Mouse (Mus musculus) G1E (cell line): ENCODE measurements at regions not wholly inside any gene's neighbourhood (a gene's known extent, or its start where the extent isn't known, plus 50 kb on each side); places are given as distances from the start of the nearest gene placed in this dataset.

Experiments used
- ATAC-seq: 2 replicates; pipeline ENCODE4 v1.8.0; 2016; ENCODE audit warnings: mild to moderate bottlenecking; ENCODE audit not compliant: insufficient number of reproducible peaks, poor library complexity, low FRiP score, severe bottlenecking; ENCODE audit errors: extremely low read depth
- DNase-seq: peaks from one replicate; pipeline ENCODE4 v3.0.0; 2012; ENCODE audit warnings: low spot score
- H3K27me3 ChIP-seq: 2 replicates; pipeline ENCODE4 v1.6.1; 2012; ENCODE audit warnings: mild to moderate bottlenecking, low read length, inconsistent platforms; ENCODE audit not compliant: insufficient read depth
- H3K36me3 ChIP-seq: replicated peaks from 2 replicates; pipeline ENCODE3; 2012; ENCODE audit warnings: mild to moderate bottlenecking, inconsistent platforms
- H3K4me1 ChIP-seq: 2 replicates; pipeline ENCODE4 v1.6.1; 2012; ENCODE audit warnings: low read depth, low read length, inconsistent platforms, mixed read lengths; ENCODE audit not compliant: insufficient read depth
- H3K4me3 ChIP-seq: 2 replicates; pipeline ENCODE4 v1.5.1; 2012; ENCODE audit warnings: low read depth, mild to moderate bottlenecking, inconsistent platforms, low read length, moderate library complexity, mixed read lengths
- H3K9me3 ChIP-seq: replicated peaks from 2 replicates; pipeline ENCODE4 v1.6.1; 2012; ENCODE audit warnings: inconsistent platforms
- CTCF ChIP-seq: IDR thresholded peaks from 2 replicates; pipeline ENCODE4 v1.5.1; 2012; ENCODE audit warnings: low read depth, low read length, inconsistent platforms, mixed read lengths
- GATA1 ChIP-seq: IDR thresholded peaks from 2 replicates; pipeline ENCODE4 v1.6.1; 2012; ENCODE audit warnings: borderline replicate concordance, low read length, inconsistent platforms, mixed read lengths
- GATA2 ChIP-seq: IDR thresholded peaks from 2 replicates; pipeline ENCODE4 v1.6.1; 2012; ENCODE audit warnings: low read depth, low read length, inconsistent platforms, borderline replicate concordance
- POLR2AphosphoS5 ChIP-seq: IDR thresholded peaks from 2 replicates; pipeline ENCODE4 v1.6.1; 2012; ENCODE audit warnings: low read depth, low read length, inconsistent platforms; ENCODE audit not compliant: insufficient replicate concordance
- TAL1 ChIP-seq: conservative IDR thresholded peaks from 2 replicates; pipeline ENCODE4 v1.6.1; 2012; ENCODE audit warnings: low read depth, low read length, inconsistent platforms, mixed read lengths

- ATAC-seq (no peak), DNase-seq (no peak)
- Histone ChIP-seq H3K4me3 (no peak overlapping the region), H3K9me3 (no peaks in the 10 kb centered on the region), H3K4me1 (no peaks in the 10 kb centered on the region), H3K36me3 (no peaks in the 10 kb centered on the region), H3K27me3 (no peaks in the 10 kb centered on the region)
- TF ChIP-seq CTCF (no peak), GATA2 (no peak)
Measured at GRCm38 (mm10) chr15:60124461-60124860, 108.0 kb upstream of the 4933412E24Rik start.

- Histone ChIP-seq H3K36me3 (no peaks in the 10 kb centered on the region), H3K9me3 (peaks cover 4% of the 10 kb centered on the region), H3K4me3 (no peak overlapping the region), H3K27me3 (no peaks in the 10 kb centered on the region), H3K4me1 (no peaks in the 10 kb centered on the region)
- TF ChIP-seq GATA1 (no peak), POLR2AphosphoS5 (no peak), GATA2 (no peak), CTCF (no peak), TAL1 (no peak)
- DNase-seq (no peak), ATAC-seq (no peak)
Measured at GRCm38 (mm10) chr15:60119926-60120325, 103.5 kb upstream of the 4933412E24Rik start.

- TF ChIP-seq GATA1: no peak
- TF ChIP-seq GATA2: no peak
- no peak for TF ChIP-seq TAL1
- TF ChIP-seq CTCF: no peak
- no peak for TF ChIP-seq POLR2AphosphoS5
- Histone ChIP-seq H3K36me3 (no peaks in the 10 kb centered on the region), H3K4me3 (no peak overlapping the region), H3K4me1 (no peaks in the 10 kb centered on the region), H3K9me3 (no peaks in the 10 kb centered on the region), H3K27me3 (no peaks in the 10 kb centered on the region)
- DNase-seq: no peak
- no peak for ATAC-seq
Measured at GRCm38 (mm10) chr15:60111885-60112284, 95.5 kb upstream of the 4933412E24Rik start.

- no peaks in the 10 kb centered on the region for H3K9me3 ChIP-seq
- H3K4me1 ChIP-seq: no peaks in the 10 kb centered on the region
- H3K4me3 ChIP-seq: no peak overlapping the region
- no peak for TF ChIP-seq GATA1
- no peak for TF ChIP-seq GATA2
- no peak for TF ChIP-seq TAL1
- no peak for TF ChIP-seq POLR2AphosphoS5
- no peak for TF ChIP-seq CTCF
- no peak for ATAC-seq
- no peaks in the 10 kb centered on the region for H3K36me3 ChIP-seq
- H3K27me3 ChIP-seq: no peaks in the 10 kb centered on the region
- DNase-seq: no peak
Measured at GRCm38 (mm10) chr15:60111046-60111445, 94.6 kb upstream of the 4933412E24Rik start.

- DNase-seq: no peak
- Histone ChIP-seq H3K27me3 (no peaks in the 10 kb centered on the region), H3K9me3 (no peaks in the 10 kb centered on the region), H3K36me3 (no peaks in the 10 kb centered on the region), H3K4me1 (no peaks in the 10 kb centered on the region), H3K4me3 (no peak overlapping the region)
- ATAC-seq: no peak
- TF ChIP-seq GATA1 (no peak), CTCF (no peak), POLR2AphosphoS5 (no peak), GATA2 (no peak), TAL1 (no peak)
Measured at GRCm38 (mm10) chr15:60104126-60104525, 87.7 kb upstream of the 4933412E24Rik start.

- no peaks in the 10 kb centered on the region for H3K9me3 ChIP-seq
- TF ChIP-seq GATA1: no peak
- TF ChIP-seq TAL1: no peak
- no peak for TF ChIP-seq POLR2AphosphoS5
- TF ChIP-seq CTCF: no peak
- no peak for TF ChIP-seq GATA2
- no peaks in the 10 kb centered on the region for H3K36me3 ChIP-seq
- no peak overlapping the region for H3K4me3 ChIP-seq
- no peaks in the 10 kb centered on the region for H3K4me1 ChIP-seq
- DNase-seq (no peak), ATAC-seq (no peak)
- no peaks in the 10 kb centered on the region for H3K27me3 ChIP-seq
Measured at GRCm38 (mm10) chr15:60101485-60102280, 85.3 kb upstream of the 4933412E24Rik start.
